Mouse (Mus musculus) testis, adult 2 months (tissue): ENCODE measurements at regions not wholly inside any gene's neighbourhood (a gene's known extent, or its start where the extent isn't known, plus 50 kb on each side); places are given as distances from the start of the nearest gene placed in this dataset.
A peak's percentile ranks its signal among the peaks of the same experiment; 100 is the strongest.

ENCODE experiments used
- H3K27ac ChIP-seq: fragments of 200-500 bp; 2 replicates; pipeline ENCODE4 v1.5.1; 2012; ENCODE audit warnings: low read depth, low read length; ENCODE audit not compliant: control insufficient read depth, insufficient read depth
- H3K27me3 ChIP-seq: fragments of 200-500 bp; 2 replicates; pipeline ENCODE4 v1.6.1; 2012; ENCODE audit warnings: mild to moderate bottlenecking, low read length, moderate library complexity; ENCODE audit not compliant: control insufficient read depth, insufficient read depth
- H3K36me3 ChIP-seq: fragments of 200-500 bp; 2 replicates; pipeline ENCODE4 v1.6.1; 2012; ENCODE audit warnings: mild to moderate bottlenecking, low read length; ENCODE audit not compliant: control insufficient read depth, insufficient read depth
- H3K4me1 ChIP-seq: fragments of 200-500 bp; 2 replicates; pipeline ENCODE4 v1.6.1; 2012; ENCODE audit warnings: low read length; ENCODE audit not compliant: control insufficient read depth, insufficient read depth
- H3K4me3 ChIP-seq: fragments of 200-500 bp; 2 replicates; pipeline ENCODE4 v1.5.1; 2012; ENCODE audit warnings: low read depth, mild to moderate bottlenecking, low read length, moderate library complexity, mixed read lengths; ENCODE audit not compliant: control insufficient read depth
- CTCF ChIP-seq: fragments of 200-500 bp; IDR thresholded peaks from 2 replicates; pipeline ENCODE4 v1.5.1; 2012; ENCODE audit warnings: low read depth, mild to moderate bottlenecking, inconsistent platforms, low read length, moderate library complexity; ENCODE audit not compliant: control insufficient read depth, insufficient read depth, insufficient replicate concordance
- POLR2A ChIP-seq: fragments of 200-500 bp; IDR thresholded peaks from 2 replicates; pipeline ENCODE4 v1.6.1; 2012; ENCODE audit warnings: low read depth, mild to moderate bottlenecking, inconsistent platforms, low read length, moderate library complexity; ENCODE audit not compliant: control insufficient read depth

GRCm38 (mm10) chr17:29775836-29776235 is 59.0 kb upstream of the Ccdc167 start:
- no peak overlapping the region for H3K27ac ChIP-seq
- TF ChIP-seq POLR2A (no peak), CTCF (no peak)
- H3K27me3 ChIP-seq: no peaks in the 10 kb centered on the region
- H3K36me3 ChIP-seq: no peaks in the 10 kb centered on the region
- H3K4me1 ChIP-seq: peaks cover 2% of the 10 kb centered on the region; the same call in 1 of the 2 replicates
- H3K4me3 ChIP-seq: no peak overlapping the region

- TF ChIP-seq POLR2A (no peak), CTCF (peak; percentile 86; the same call in 1 of the 2 replicates)
- peaks cover 2% of the 10 kb centered on the region; the same call in 1 of the 2 replicates for H3K4me1 ChIP-seq
- H3K36me3 ChIP-seq: no peaks in the 10 kb centered on the region
- H3K27ac ChIP-seq: no peak overlapping the region
- H3K4me3 ChIP-seq: no peak overlapping the region
- no peaks in the 10 kb centered on the region for H3K27me3 ChIP-seq
Observed at GRCm38 (mm10) chr17:29773339-29773738, 56.5 kb upstream of the Ccdc167 start.

- no peaks in the 10 kb centered on the region for H3K36me3 ChIP-seq
- H3K4me3 ChIP-seq: no peak overlapping the region
- TF ChIP-seq CTCF (no peak), POLR2A (no peak)
- peaks cover 2% of the 10 kb centered on the region; the same call in 1 of the 2 replicates for H3K4me1 ChIP-seq
- no peak overlapping the region for H3K27ac ChIP-seq
- no peaks in the 10 kb centered on the region for H3K27me3 ChIP-seq
Observed at GRCm38 (mm10) chr17:29770914-29771313, 54.1 kb upstream of the Ccdc167 start.

DNA sequence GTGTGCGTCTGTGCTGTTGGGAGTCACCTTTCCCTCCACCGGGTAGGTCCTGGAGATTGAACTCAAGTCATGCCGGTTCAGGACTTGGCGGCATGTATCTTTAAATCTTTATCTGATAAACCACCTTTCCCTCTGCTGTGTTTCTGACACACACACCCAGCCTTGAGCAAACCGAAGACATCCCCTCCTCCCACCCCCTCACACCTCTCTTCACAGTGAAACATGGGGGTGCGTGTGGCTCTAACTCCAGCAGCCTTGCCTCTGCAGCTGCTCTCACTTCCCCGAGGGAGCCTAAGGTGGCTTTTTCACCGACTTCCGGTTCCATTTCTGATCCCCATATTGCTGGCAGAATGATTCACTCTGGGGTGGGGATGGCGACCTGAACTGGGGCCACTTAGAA is 52.8 kb upstream of the Ccdc167 start:
- Histone ChIP-seq H3K27me3 (no peaks in the 10 kb centered on the region), H3K36me3 (no peaks in the 10 kb centered on the region), H3K27ac (no peak overlapping the region), H3K4me1 (peaks cover 2% of the 10 kb centered on the region; the same call in 1 of the 2 replicates), H3K4me3 (no peak overlapping the region)
- no peak for TF ChIP-seq POLR2A

DNA sequence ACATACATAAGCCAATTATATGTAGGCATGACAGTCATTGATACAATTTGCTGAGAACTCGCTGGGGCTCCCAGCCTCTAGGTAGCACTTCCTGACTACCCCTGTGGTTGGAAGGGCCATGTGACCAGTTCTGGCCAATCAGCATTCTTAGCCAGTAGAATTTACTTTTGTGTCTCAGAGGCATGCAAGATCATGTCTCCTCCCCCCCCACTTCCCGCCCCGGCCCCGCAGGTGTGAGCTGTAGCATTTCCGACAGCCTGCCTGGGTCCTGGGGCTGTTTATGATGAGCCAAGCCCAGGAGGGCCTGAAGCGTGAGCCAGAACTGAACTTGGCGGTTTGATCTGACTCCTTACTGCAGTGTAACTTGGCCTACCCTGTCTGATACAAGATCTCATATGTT is 52.3 kb upstream of the Ccdc167 start:
- Histone ChIP-seq H3K36me3 (no peaks in the 10 kb centered on the region), H3K27me3 (no peaks in the 10 kb centered on the region), H3K4me1 (peaks cover 2% of the 10 kb centered on the region; the same call in 1 of the 2 replicates), H3K4me3 (no peak overlapping the region), H3K27ac (no peak overlapping the region)
- TF ChIP-seq CTCF (no peak), POLR2A (no peak)

DNA sequence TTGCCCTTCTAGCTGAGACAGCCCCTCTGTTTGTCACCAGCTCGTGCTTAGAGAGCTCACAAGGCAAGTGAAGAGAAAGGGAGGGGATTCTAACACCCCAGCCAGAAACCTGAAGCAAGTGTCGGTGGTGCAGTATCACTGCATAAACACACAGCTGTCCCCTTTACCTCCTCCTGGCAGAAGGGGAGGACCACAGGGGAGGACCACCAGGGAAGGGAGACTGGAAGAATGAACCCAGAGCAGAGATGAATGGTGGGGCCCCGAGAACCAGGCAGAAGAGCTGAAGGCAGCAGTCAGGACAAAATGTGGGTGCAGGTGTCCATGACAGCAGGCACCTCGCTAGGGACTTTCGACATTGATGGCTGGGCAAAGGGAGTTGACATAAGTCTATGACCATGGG is 51.8 kb upstream of the Ccdc167 start:
- Histone ChIP-seq H3K4me3 (no peak overlapping the region), H3K27ac (no peak overlapping the region), H3K4me1 (peaks cover 2% of the 10 kb centered on the region; the same call in 1 of the 2 replicates), H3K27me3 (no peaks in the 10 kb centered on the region), H3K36me3 (no peaks in the 10 kb centered on the region)
- TF ChIP-seq CTCF (no peak), POLR2A (no peak)
